Mouse (Mus musculus): ENCODE results near the gene Adamts3. TPM values are rescaled to one million over a fixed set of nuclear protein-coding genes. Genes with fewer than 3 reads are reported as not detected.

The Adamts3 gene
- total and polyA plus RNA-seq, 3 experiments: 11.4 to 15.7 TPM; not detected in 1

- DNase-seq (ENCODE audit: low read depth, low spot score): no peak
- no peak overlapping the region for H3K4me3 ChIP-seq (ENCODE audit: control insufficient read depth in 1 of 2, insufficient read depth in 1 of 2, low read depth in 2 of 2, low read length in 2 of 2)
- H3K27ac ChIP-seq (ENCODE audit: control insufficient read depth, low read depth, low read length): no peak overlapping the region
- H3K9me3 ChIP-seq (replicated peaks; ENCODE audit: insufficient read depth, low read length): no peaks in the 10 kb centered on the region
- no peak overlapping the region for H3K9ac ChIP-seq (ENCODE audit: control insufficient read depth, low read depth, low read length, poor library complexity, severe bottlenecking)
- H3K79me2 ChIP-seq (ENCODE audit: control insufficient read depth, insufficient read depth, low read length, poor library complexity): no peaks in the 10 kb centered on the region
- peaks cover 0 to 2% of the 10 kb centered on the region in 2 experiments; a peak in 2 of 4 replicates for H3K4me1 ChIP-seq (ENCODE audit: control insufficient read depth in 1 of 2, insufficient read depth in 2 of 2, low read length in 2 of 2)
- TF ChIP-seq ZC3H11A (IDR thresholded peaks at IDR 0.05; ENCODE audit: low read depth, low read length) (no peak), ZNF384 (IDR thresholded peaks at IDR 0.05; ENCODE audit: low read depth, low read length) (no peak), TCF12 (IDR thresholded peaks at IDR 0.05; ENCODE audit: low read depth, low read length) (no peak), ELF1 (IDR thresholded peaks at IDR 0.05; ENCODE audit: low read depth, low read length) (no peak), NRF1 (IDR thresholded peaks at IDR 0.05; ENCODE audit: insufficient read depth, low read depth, low read length, poor library complexity, severe bottlenecking) (no peak), POLR2AphosphoS5 (IDR thresholded peaks at IDR 0.05; ENCODE audit: borderline replicate concordance, low read depth, low read length) (no peak), MAZ (IDR thresholded peaks at IDR 0.05; ENCODE audit: low read depth, low read length) (no peak), EP300 (IDR thresholded peaks at IDR 0.05; ENCODE audit: low read depth in 1 of 2, low read length in 2 of 2) (no peak), CHD1 (IDR thresholded peaks at IDR 0.05; ENCODE audit: low read depth, low read length) (no peak), MEF2A (IDR thresholded peaks at IDR 0.05; ENCODE audit: extremely low read depth, insufficient replicate concordance, low read depth, low read length, poor library complexity, severe bottlenecking) (no peak), ZMIZ1 (IDR thresholded peaks at IDR 0.05; ENCODE audit: low read depth, low read length) (no peak), GATA1 (IDR thresholded peaks at IDR 0.05; ENCODE audit: low read depth, low read length) (no peak), USF1 (IDR thresholded peaks at IDR 0.05; ENCODE audit: low read depth, low read length) (no peak), CTCF (IDR thresholded peaks at IDR 0.05 in 2 of 3, conservative IDR thresholded peaks at IDR 0.05 in 1 of 3; ENCODE audit: control insufficient read depth in 1 of 3, insufficient read depth in 1 of 3, low read depth in 2 of 3, low read length in 3 of 3, poor library complexity in 1 of 3, severe bottlenecking in 1 of 3) (no peak), MYB (IDR thresholded peaks at IDR 0.05; ENCODE audit: low read depth, low read length) (no peak)
- no peaks in the 10 kb centered on the region for H3K27me3 ChIP-seq (ENCODE audit: control insufficient read depth in 1 of 2, insufficient read depth in 2 of 2, low read length in 2 of 2)
- peaks cover 0 to 7% of the 10 kb centered on the region in 2 experiments; a peak in 2 of 4 replicates for H3K36me3 ChIP-seq (ENCODE audit: control insufficient read depth in 1 of 2, insufficient read depth in 2 of 2, low read length in 2 of 2)
Observed at GRCm38 (mm10) chr5:89728117-89728516, 155.0 kb downstream of the Adamts3 start.

DNA sequence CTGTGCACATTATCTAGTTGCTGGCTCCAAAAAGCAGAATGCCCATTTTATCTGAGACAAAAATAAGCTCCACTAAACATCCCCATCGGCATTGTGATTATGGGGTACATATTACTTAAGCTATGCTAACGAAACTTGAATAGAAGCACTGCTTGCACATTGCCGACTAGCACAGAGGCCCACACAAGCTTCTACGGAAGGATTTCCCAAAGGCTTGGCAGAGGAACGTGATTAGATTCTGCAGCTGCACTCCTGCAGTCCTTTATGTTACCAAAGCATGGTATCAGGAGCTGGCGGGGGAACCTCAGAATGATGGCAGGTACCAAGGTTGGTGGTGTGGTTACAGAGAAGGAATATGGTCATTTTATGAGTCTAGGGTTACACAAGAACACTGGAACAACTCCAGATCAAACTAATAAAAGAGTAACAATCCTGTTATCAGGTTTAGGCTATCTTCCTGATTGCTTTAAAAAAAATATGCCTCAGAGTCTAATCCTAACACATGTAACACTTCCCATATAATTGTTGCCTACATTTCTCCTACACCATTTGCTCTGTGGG is 155.6 kb downstream of the Adamts3 start:
- H3K9me3 ChIP-seq (replicated peaks; ENCODE audit: insufficient read depth, low read length): no peaks in the 10 kb centered on the region
- no peak for DNase-seq (ENCODE audit: low read depth, low spot score)
- H3K4me3 ChIP-seq (ENCODE audit: control insufficient read depth in 1 of 2, insufficient read depth in 1 of 2, low read depth in 2 of 2, low read length in 2 of 2): no peak overlapping the region
- H3K4me1 ChIP-seq (ENCODE audit: control insufficient read depth in 1 of 2, insufficient read depth in 2 of 2, low read length in 2 of 2): peaks cover 0 to 2% of the 10 kb centered on the region in 2 experiments; a peak in 2 of 4 replicates
- no peaks in the 10 kb centered on the region for H3K79me2 ChIP-seq (ENCODE audit: control insufficient read depth, insufficient read depth, low read length, poor library complexity)
- no peak for TF ChIP-seq CHD1 (IDR thresholded peaks at IDR 0.05; ENCODE audit: low read depth, low read length)
- no peak for TF ChIP-seq USF1 (IDR thresholded peaks at IDR 0.05; ENCODE audit: low read depth, low read length)
- TF ChIP-seq TCF12 (IDR thresholded peaks at IDR 0.05; ENCODE audit: low read depth, low read length): no peak
- TF ChIP-seq ZKSCAN1 (IDR thresholded peaks at IDR 0.05; ENCODE audit: low read depth, low read length): no peak
- TF ChIP-seq TBP (IDR thresholded peaks at IDR 0.05; ENCODE audit: low read depth, low read length): no peak
- no peak for TF ChIP-seq MYB (IDR thresholded peaks at IDR 0.05; ENCODE audit: low read depth, low read length)
- TF ChIP-seq E2F4 (IDR thresholded peaks at IDR 0.05; ENCODE audit: borderline replicate concordance, low read depth, low read length): no peak
- no peak for TF ChIP-seq ETS1 (IDR thresholded peaks at IDR 0.05; ENCODE audit: low read depth, low read length)
- no peak for TF ChIP-seq ZNF384 (IDR thresholded peaks at IDR 0.05; ENCODE audit: low read depth, low read length)
- TF ChIP-seq RAD21 (IDR thresholded peaks at IDR 0.05; ENCODE audit: low read depth, low read length): no peak
- TF ChIP-seq USF2 (IDR thresholded peaks at IDR 0.05; ENCODE audit: borderline replicate concordance in 1 of 2, insufficient read depth in 1 of 2, low read depth in 1 of 2, low read length in 2 of 2): no peak
- peaks cover 0 to 7% of the 10 kb centered on the region in 2 experiments; a peak in 2 of 4 replicates for H3K36me3 ChIP-seq (ENCODE audit: control insufficient read depth in 1 of 2, insufficient read depth in 2 of 2, low read length in 2 of 2)
- no peak overlapping the region for H3K9ac ChIP-seq (ENCODE audit: control insufficient read depth, low read depth, low read length, poor library complexity, severe bottlenecking)
- H3K27me3 ChIP-seq (ENCODE audit: control insufficient read depth in 1 of 2, insufficient read depth in 2 of 2, low read length in 2 of 2): no peaks in the 10 kb centered on the region
- no peak overlapping the region for H3K27ac ChIP-seq (ENCODE audit: control insufficient read depth, low read depth, low read length)

Data from MEL (cell line).